Mouse (Mus musculus) cerebellum, adult 2 months (tissue): ENCODE results near the gene Faf2. TPM values are rescaled to one million over a fixed set of nuclear protein-coding genes. Genes with fewer than 3 reads are reported as not detected.

ENCODE experiments used
- DNase-seq, 2 experiments: peaks; one replicate each; pipeline ENCODE4 v3.0.0; 2021
- H3K27ac ChIP-seq: fragments of 200-500 bp; 2 replicates; pipeline ENCODE4 v1.5.1; 2012; ENCODE audit warnings: low read length, control low read depth, inconsistent platforms; ENCODE audit not compliant: insufficient read depth
- H3K27me3 ChIP-seq: fragments of 200-500 bp; 2 replicates; pipeline ENCODE4 v1.6.1; 2012; ENCODE audit warnings: inconsistent platforms, mild to moderate bottlenecking, low read length, moderate library complexity; ENCODE audit not compliant: control insufficient read depth, insufficient read depth
- H3K4me1 ChIP-seq: fragments of 200-500 bp; 2 replicates; pipeline ENCODE4 v1.6.1; 2011; ENCODE audit warnings: low read length; ENCODE audit not compliant: control insufficient read depth, insufficient read depth
- H3K4me3 ChIP-seq: fragments of 200-500 bp; replicated peaks from 2 replicates; pipeline ENCODE3; 2011; ENCODE audit warnings: mild to moderate bottlenecking, low read depth, low read length, control low read depth; ENCODE audit not compliant: insufficient read depth
- CTCF ChIP-seq: fragments of 200-500 bp; IDR thresholded peaks from 2 replicates; pipeline ENCODE4 v1.5.1; 2011; ENCODE audit warnings: low read depth, mild to moderate bottlenecking, control low read depth, low read length, moderate library complexity, borderline replicate concordance; ENCODE audit not compliant: insufficient read depth
- POLR2A ChIP-seq: fragments of 200-500 bp; IDR thresholded peaks from 2 replicates; pipeline ENCODE4 v1.6.1; 2011; ENCODE audit warnings: low read length, control low read depth, borderline replicate concordance; ENCODE audit not compliant: insufficient read depth
- WGBS: fragments of 180-500 bp; shearing (Covaris S2); methylation state at CpG from one replicate; pipeline ENCODE4 v1.1.7; 2018; 5-methylcytosine and 5-hydroxymethylcytosine counted together
- polyA plus RNA-seq: library from polyadenylated mRNA; depleted of rRNA; stranded (reverse); fragments of >200 nt; gene quantifications from 2 replicates; pipeline ENCODE4 v1.2.3, GENCODE M21; 2012

Gene Faf2
- polyA plus RNA-seq, 1 experiment: 38.3 TPM

DNA sequence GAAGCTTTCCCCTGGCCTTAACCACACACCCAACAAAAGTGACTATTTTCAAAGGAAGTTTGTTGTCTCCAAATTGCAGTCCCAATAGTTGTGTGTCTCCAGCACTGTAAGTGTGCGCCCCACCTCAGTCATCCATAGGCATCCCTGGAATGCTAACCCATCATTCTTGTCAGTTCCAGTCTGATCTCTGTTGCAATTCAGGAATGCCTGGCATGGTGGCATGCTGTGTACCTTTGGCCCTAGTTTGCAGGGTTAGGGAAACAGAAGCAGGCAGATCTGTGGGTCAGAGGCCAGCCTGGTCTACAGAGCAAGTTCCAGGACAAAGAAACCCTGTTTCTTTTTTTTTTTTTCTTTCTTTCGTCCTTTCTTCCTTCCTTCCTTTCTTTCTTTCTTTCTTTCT lies 48.9 kb downstream of the Faf2 start:
- TF ChIP-seq POLR2A (no peak), CTCF (no peak)
- no peak for DNase-seq
- H3K27me3 ChIP-seq: no peaks in the 10 kb centered on the region
- no peak overlapping the region for H3K4me3 ChIP-seq
- H3K4me1 ChIP-seq: no peaks in the 10 kb centered on the region
- no peak overlapping the region for H3K27ac ChIP-seq
- WGBS: 71% methylated on average over 2 of the region's 2 CpGs

DNA sequence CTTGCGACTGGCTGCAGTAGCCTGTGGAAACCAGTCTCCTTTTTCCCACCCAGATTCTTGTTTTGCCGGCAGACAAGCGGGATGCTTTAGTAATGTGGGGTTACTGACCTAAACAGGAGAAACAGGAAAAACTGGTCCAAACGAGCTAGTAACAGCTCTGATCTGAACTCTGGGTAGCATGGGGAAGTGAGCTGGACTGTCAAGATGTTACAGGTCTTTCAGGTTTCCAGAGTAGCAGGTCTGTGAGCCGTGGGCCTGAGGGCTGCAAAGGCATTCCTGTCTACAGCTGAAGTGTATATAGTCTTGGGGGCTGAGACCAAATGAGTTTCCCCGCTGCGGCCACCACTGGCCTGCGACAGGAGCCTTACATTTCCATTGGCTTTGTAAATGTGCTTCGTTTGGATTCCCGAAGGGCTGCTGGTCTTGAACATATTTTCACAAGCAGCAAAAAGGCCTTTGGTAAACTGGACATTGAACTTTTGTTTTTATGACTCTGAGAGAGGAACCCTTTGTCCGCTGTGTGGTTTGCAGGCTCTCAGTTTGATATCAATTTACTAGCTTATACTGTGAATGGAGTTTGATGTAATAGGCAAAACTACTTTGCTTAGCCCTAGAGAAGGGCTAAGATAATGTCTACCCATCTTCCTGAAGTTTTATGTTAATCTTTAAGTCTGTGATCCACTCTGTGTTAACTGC lies 54.5 kb downstream of the Faf2 start:
- no peak for DNase-seq
- TF ChIP-seq POLR2A (no peak), CTCF (no peak)
- H3K27me3 ChIP-seq: no peaks in the 10 kb centered on the region
- H3K4me3 ChIP-seq: no peak overlapping the region
- no peaks in the 10 kb centered on the region for H3K4me1 ChIP-seq
- 71% methylated on average over 11 of the region's 11 CpGs for WGBS
- no peak overlapping the region for H3K27ac ChIP-seq

DNA sequence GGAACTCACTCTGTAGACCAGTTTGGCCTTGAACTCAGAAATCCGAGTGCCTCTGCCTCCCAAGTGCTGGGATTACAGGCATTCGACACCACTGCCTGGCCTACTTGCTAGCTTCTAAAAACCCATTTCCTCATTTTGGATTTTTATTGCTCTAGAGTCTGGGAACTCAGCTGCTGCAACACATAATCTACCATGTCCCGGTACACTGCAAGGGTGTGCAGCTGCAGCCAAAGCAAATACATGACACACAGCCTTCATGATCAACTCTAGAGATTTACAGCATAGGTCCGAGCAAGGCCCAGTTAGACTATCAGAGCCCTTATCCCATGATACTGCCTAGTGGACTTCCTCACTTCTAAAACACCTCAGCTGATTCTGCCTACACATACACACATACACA lies 56.7 kb downstream of the Faf2 start:
- H3K4me3 ChIP-seq: no peak overlapping the region
- no peak overlapping the region for H3K27ac ChIP-seq
- no peak for TF ChIP-seq CTCF
- no peak for TF ChIP-seq POLR2A
- 83% methylated on average over 4 of the region's 4 CpGs for WGBS
- H3K4me1 ChIP-seq: no peaks in the 10 kb centered on the region
- H3K27me3 ChIP-seq: no peaks in the 10 kb centered on the region
- DNase-seq: no peak

DNA sequence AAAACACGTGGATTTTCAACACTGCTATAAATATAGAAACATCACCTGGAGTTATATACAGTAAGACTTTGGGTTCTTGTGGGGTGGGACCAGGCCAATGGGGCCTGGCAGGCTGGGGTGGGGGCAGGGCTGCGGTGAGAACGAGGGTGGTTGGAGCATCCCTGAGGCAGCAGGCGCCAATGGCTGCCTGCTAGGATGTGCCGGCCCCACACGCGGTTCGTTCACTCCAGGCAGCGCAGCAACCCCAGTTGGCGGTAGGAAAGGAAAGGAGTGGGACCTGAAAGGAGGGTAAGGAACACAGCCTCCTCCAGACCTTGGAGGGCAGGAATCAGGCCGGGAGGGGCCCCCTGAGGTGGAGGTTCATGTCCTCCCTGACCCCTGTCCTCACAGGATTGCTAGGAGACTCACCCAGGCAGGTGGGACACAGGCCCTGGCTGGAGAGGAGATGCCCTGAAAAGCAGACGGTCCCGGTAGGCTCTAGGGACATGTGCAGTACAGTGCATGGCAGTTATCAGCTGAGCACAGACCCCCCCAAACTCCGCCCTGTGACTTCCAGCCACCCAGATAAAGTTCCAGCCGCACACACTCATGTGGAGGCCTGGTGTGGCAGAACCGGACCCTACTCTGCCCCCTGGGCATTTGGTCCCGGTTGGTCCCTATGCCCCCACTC lies 58.7 kb downstream of the Faf2 start:
- TF ChIP-seq POLR2A: no peak
- no peak for TF ChIP-seq CTCF
- no peak overlapping the region for H3K27ac ChIP-seq
- no peak for DNase-seq
- peaks cover 11% of the 10 kb centered on the region for H3K4me1 ChIP-seq
- no peak overlapping the region for H3K4me3 ChIP-seq
- WGBS: 66% methylated on average over 17 of the region's 17 CpGs
- H3K27me3 ChIP-seq: no peaks in the 10 kb centered on the region

DNA sequence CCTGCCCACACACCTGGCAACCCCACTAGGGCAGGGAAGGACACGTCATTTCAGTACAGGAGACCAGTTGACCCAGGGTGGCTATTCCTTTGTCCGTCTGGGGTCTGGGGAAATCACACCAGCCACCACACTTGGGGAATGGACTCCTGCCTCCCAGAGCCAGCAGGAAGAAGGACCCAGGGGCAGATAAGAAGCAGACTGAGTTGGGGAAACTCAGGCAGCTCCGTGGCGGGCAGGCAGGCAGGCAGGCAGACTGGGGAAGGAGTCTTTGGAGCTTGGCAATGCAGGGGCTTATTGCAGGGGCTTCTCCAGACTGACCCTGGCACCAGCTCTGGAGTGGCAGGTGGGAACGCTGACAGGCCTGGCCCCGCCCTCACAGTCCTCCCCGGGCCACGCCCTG lies 59.7 kb downstream of the Faf2 start:
- DNase-seq: no peak
- Histone ChIP-seq H3K27me3 (no peaks in the 10 kb centered on the region), H3K4me3 (no peak overlapping the region), H3K27ac (no peak overlapping the region), H3K4me1 (peaks cover 20% of the 10 kb centered on the region)
- WGBS: 72% methylated on average over 8 of the region's 8 CpGs
- TF ChIP-seq CTCF: no peak
- no peak for TF ChIP-seq POLR2A

DNA sequence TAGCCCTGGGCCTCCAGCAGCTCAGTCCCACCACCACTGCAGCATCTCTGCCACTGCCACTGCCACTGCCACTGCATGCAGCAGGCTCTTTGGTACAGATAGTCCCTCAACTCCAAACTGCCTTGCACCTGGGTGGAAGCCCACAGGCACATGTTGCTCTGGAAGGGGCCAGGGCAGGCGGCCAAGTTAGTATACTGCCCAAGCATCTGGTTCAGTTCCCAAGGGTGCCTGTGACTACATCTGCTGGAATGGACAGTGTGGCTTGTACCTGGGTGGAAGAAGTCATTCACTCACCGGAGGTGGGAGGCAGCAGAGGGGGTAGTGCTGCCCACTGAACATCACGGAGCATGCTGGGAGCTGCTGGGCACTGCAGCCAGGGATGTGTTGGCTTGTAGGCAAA lies 61.7 kb downstream of the Faf2 start:
- TF ChIP-seq POLR2A (no peak), CTCF (no peak)
- no peak for DNase-seq
- H3K4me1 ChIP-seq: peaks cover 22% of the 10 kb centered on the region
- H3K27me3 ChIP-seq: no peaks in the 10 kb centered on the region
- no peak overlapping the region for H3K4me3 ChIP-seq
- 71% methylated on average over 3 of the region's 3 CpGs for WGBS
- no peak overlapping the region for H3K27ac ChIP-seq

DNA sequence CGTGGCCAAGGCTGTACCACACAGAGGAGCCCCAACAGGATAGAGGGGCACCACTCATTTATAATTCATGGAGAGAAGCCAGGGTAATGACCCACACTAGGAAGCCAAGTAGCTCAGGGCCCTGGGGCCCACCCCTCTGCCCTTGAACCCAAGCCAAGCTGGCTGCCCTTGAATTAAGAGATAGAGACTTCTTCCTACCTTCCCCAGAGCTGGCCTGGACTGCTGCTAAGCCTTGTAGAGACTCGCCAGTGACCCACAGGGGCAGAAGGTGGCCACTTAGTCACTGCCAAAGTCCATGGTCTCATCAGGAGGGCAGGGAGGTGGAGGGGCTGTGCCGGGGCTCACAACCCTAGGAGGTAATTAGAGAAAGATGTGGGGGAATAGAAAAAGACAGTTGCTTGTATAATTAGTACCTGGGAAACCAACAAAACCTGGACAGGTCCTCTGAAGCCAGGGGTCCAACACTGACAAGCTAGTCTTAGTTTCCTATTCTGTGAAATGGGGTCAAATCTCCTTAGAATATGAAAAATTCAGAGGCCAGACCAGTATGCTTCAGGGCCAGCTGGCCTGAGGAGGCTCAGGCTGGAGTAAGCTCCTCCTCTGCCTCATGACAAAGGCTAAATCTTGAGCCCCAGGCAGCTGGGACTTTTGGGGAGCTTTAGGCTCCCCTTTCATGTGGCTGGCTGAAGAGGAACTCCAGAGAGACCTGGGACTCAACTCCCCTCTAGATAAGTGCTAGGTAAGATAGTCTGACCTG lies 62.7 kb downstream of the Faf2 start:
- Histone ChIP-seq H3K4me3 (no peak overlapping the region), H3K27ac (no peak overlapping the region), H3K27me3 (no peaks in the 10 kb centered on the region), H3K4me1 (peaks cover 22% of the 10 kb centered on the region)
- WGBS: 14% methylated on average over 3 of the region's 3 CpGs
- no peak for TF ChIP-seq CTCF
- no peak for TF ChIP-seq POLR2A
- DNase-seq: peak in 1 of 2 experiments; percentile 18

DNA sequence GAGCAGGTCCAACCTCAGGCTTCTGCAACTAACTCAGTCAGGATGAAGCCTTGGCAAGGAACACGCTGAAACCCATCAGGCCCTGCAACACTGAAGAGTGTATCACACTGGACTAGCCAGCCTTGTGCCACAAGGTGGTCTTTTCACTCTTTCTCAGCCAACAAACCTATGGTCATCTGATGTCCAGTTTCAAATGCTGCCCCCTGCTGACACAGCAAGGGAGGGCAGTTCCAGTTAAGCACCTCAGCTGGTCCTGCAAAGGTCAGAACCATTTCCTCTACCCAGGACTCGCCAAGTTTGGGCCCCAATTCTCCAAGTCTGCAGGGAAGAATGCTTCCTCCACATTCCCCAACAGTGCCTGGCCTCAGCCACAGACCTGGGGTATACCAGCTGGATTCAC lies 63.6 kb downstream of the Faf2 start:
- 0 out of 2 replicates have a peak overlapping the region, but pooled peaks have one; percentile 14 for H3K27ac ChIP-seq
- peaks cover 22% of the 10 kb centered on the region for H3K4me1 ChIP-seq
- WGBS: 11% methylated on average over 2 of the region's 2 CpGs
- TF ChIP-seq POLR2A (no peak), CTCF (peak; percentile 70)
- peak; percentile 52 to 55 for DNase-seq
- peak overlapping the region; percentile 9 for H3K4me3 ChIP-seq
- no peaks in the 10 kb centered on the region for H3K27me3 ChIP-seq
